Mouse (Mus musculus) lung, postnatal 10 days (tissue): ENCODE data around the gene Kcnk18.
A peak's percentile ranks its signal among the peaks of the same experiment; 100 is the strongest.

ENCODE experiments used
- DNase-seq: peaks from one replicate; pipeline ENCODE4 v3.0.0; 2021

The Kcnk18 gene

DNA sequence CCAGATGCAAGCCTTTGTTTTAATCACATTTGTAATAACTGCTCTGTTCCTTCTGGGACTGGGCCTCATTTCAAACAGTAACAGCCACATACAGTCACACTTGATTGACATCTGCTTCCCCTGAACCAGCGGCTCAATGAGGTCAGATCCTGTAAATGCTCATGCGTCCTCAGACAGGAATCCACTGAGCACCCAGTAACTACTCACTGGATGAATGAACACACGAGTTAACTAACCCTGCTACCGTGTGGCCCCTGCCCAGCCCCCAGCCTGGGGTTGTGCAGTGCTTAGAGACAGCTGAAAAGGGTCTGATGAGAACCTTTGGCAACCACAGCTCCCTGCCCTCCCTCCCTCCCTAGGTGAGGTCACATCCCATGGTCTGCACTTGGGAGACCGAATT is 13.8 kb downstream of the Kcnk18 start:
- DNase-seq = no peak

DNA sequence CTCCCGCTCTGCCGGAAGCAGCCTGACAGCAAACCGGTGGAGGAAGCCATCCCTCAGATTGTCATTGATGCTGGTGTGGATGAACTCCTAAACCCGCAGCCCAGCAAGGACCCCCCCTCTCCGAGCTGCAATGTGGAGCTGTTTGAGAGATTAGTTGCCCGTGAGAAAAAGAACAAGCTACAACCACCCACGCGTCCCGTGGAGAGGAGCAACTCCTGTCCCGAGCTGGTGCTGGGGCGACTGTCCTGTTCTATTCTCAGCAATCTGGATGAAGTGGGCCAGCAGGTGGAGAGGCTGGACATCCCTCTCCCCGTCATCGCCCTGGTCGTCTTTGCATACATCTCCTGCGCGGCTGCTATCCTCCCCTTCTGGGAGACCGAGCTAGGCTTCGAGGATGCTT is 16.0 kb downstream of the Kcnk18 start:
- no peak for DNase-seq

DNA sequence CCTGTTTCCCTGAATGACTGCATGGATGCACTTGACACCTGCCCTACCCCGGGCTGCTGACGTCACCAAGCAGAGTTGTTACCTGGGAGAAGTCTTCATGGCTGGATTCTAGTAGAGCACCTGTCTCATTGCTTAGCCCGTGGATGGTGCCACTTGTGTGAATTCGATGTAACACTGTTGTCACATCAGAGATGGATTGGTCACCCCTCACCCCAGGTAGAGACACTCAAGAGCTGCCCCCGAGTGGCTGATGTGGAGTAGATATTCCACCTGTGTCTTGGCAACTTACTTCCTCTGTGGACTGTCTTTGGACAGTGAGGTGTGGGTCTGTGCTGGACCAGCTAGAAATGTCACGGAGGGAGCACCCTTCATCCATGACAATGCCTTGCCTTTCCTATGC is 17.0 kb downstream of the Kcnk18 start:
- no peak for DNase-seq

DNA sequence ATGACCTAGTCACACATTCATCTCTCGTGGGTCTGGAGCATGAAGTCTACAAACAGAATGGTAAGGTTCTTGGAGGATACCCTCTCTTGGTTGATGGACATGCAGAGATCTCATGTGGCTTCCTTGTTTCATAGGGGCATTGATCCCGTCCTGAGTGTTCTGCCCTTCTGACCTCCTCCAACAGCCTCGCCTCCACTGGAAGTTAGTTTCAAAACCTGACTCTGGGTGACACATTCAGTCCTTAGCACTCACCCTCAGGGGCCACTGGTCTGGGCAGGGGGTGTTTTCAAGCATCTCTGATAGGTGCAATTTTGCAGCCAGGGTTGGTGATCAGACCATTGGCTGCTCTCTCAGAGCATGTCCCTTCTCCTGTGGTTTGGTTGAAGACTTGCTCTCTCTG is 19.6 kb downstream of the Kcnk18 start:
- no peak for DNase-seq

DNA sequence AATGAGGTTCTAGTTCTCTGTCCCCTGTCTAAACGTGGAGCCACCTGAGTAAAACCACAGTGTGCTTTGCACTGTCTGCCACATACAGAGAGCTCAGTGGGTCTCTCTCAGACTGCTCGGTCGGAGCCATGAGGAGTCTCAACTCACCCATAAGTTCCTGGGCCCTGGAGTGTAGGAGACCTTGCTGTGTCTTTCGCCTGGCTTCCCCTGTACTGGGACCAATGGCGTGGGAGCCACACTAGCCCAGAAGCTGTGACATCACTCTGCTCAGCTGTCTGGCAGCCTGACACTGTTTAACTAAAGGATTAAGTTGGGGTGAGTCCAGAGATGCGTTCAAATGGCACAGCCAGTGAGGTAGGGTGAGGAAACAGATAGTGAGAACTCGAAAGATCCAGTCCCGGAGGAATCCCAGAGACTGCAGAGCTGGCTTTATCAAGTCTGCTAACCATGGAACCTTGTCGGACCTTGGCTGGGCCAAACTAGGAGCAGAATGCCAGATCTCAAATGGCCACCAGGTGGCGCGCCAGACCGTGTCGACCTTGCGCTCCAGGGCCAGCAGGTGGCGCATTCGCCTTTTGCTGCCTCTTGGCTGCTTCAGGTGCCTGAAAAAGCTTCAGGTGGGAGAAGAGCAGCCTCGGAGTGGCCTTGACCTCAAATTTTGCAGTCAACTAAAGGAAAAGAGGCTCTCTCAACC is 20.3 kb downstream of the Kcnk18 start:
- peak; percentile 81 for DNase-seq

DNA sequence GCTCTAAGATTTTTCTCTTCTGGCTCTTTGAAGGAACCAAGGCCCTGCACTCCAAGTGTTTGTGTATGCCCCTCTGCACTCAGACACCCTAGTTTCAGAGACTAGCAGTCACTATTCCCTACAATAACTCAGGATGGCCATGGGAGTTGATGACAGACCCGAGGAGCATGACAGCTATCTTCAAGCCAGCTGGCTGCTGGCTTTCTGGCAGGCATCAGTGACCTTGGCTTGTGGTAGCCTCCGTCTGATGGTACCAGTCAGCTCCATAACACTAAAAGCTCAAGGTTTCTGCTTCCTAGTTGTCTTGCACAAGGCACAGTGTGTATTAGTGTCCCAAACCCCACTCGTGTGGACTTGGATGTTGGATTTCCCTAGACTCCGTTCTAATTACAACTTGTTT is 23.0 kb downstream of the Kcnk18 start:
- DNase-seq = no peak

DNA sequence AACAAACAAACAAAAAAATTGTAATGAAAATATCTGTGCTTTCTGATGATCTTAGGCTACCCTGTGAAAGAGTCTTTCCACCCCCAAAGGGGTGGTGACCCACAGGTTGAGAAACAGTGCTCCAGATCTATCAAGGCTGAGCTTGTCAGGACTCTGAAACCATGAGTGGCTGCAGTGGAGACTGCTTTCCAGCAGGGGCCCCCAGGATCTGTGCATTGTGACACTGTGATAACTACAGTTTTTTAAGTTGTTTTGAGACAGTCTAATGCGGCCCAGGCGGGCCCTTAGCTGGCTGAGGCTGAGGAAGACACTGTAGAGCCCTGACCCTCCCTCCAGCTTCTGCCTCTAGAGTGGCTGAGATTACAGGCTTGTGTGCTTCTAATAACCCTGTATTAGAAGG is 24.0 kb downstream of the Kcnk18 start:
- DNase-seq = no peak

DNA sequence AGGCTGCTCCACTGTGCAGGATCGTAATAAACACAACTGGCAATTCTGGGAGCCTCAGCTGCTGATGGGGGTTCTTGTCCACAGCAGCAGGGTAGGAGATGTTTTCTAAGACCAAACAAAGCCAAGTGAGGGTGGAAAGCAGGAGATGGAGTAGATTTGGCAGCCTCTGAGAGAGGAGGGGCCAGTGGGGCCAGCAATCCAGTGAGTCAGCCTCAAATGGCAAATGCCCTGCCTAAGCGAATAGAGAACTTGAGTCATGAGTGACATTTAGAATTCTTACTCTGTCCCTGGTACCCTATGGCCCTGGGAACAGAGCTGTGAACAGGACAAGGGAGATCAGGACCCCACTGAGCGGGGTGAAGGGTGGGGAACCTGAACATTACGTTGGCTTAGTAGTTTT is 29.1 kb downstream of the Kcnk18 start:
- no peak for DNase-seq

DNA sequence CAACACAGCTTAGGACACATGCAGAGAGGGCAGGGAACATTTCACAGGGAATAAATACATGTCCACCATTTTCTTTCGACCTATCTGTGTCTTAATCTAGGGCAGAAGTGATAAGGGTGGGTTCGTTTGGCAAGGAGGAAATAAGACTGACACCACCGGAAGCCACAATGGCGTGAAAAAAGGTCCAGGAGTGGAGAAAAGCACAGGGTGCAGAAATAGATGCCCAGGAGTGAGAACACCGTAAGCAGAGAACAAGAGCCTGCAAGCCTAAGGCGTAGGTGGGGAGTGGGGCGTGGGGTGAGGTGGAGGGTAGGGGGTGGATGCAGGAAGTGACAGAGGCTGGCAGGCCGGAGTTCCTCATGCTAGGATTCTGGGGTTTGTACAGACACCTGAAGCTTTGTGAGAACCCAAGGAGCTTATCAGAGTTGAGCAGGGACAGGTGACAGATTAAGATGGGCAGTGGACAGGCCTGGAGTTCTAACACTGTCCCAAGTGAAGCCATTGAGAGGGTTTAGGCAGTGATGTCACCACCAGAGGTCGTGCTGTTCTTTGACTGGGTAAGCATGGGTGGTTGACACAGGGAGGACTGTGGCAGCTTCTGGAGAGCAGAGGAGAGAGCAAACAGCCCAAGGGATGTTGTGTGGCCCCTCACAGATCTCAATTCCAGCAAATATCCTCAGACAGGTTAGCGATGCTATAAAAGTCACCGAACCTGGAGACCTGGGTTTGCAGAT is 29.7 kb downstream of the Kcnk18 start:
- DNase-seq = no peak

DNA sequence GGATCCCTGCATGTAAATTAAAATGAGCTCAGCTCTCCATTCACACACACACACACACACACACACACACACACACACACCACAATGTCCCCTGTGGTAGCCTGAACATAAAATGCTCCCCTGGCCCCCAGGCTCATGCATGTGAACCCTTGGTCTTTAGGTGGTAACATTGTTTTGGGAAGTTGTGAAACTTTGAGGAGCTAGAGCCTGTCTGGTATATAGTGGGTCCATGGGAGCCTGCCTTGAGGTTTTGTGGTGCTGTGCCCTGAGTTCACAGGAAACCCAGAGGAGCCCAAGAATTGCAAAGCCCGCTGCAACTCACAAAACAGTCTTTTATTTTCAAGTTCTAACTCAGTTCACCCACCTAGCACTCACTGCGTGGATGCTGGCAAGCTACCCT is 33.6 kb downstream of the Kcnk18 start:
- no peak for DNase-seq

DNA sequence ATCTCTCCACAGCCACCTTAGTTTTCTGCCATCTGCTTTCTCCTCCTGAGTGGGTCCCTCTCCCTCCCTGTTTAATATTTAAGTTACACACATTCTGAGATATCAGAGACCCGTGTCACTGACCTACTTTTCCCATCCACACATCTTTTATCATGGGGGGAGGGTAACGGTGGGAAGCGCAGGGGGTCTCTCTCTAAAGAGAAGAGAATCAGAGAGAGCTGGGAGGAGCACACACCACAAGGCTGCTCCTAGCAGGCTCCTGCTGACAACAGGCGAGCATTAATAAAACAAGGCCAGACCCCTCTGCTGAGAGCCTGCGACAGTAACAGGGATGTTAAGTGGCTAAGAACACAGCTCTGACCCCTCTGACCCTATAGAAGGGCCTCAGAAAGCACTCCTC is 40.6 kb downstream of the Kcnk18 start:
- no peak for DNase-seq

DNA sequence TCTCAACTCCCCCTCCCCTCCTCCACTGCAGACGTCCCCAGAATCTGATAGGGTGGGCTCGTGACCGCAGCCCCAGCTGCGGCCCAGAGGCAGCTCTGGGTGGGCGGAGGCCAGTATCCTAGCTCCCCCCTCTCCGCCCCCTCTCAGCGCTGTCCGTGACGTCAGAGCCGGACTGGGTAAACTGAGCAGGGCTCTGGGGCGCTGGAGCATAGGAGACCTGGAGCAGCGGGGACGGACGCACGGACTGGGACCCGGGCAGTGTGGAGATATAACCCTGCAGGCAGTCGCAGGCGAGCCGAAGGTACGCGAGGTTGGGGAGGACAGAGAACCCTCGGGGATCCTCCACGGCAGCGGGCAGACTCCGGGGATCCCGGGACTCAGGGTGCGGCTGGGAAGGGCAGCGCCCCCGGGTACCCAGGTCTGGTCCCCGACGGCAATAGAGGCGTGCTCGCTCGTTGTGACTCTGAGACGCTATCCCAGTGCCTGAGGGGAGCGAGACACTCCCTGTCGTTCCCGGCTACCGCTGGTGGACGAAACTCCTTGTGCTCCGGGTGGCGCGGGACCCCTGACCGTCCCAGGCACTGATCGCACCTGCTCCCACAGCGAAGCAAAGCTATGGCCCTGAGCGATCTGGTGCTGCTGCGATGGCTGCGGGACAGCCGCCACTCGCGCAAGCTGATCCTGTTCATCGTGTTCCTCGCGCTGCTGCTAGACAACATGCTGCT is 41.9 kb downstream of the Kcnk18 start, which contains the start of gene Slc18a2:
Gene Slc18a2, plus strand, starts transcription at position 179 of the 725 bp plus-strand sequence.
- peak; percentile 11 for DNase-seq

DNA sequence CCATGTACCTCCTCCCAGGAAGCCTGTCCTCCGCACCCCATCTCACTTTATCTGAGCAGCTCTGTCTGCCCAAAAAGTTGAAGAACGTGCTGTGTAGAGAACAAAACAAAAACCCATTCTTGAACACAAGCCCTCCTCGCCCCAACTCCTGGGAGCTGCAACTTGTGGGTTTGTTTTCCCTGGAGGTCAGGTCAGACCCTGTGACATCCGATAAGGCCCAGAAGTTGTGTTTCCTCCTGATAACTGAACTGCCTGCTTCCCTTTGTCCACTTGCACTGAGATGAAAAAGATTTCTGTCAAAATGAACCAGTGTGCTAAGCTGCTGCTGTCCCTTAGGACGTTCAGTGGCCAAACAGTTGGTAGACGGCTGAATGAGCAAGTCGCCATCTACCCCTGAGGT is 42.6 kb downstream of the Kcnk18 start:
- no peak for DNase-seq

DNA sequence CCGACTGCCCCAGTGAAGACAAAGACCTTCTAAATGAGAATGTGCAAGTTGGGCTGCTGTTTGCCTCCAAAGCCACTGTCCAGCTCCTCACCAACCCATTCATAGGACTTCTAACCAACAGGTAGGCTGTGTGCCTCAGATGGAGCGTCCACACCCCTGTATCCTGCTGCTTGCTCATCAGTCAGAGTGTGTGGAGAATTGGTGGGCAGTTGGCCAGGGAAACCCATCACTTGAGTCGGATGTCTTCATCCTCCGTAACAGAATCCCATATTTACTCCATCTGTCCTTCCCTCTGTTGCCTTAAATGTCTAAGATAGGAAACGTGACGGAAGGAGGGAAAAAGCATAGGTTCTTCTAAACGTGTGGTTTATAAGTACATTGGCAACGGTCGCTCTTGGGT is 44.2 kb downstream of the Kcnk18 start:
- DNase-seq = no peak

DNA sequence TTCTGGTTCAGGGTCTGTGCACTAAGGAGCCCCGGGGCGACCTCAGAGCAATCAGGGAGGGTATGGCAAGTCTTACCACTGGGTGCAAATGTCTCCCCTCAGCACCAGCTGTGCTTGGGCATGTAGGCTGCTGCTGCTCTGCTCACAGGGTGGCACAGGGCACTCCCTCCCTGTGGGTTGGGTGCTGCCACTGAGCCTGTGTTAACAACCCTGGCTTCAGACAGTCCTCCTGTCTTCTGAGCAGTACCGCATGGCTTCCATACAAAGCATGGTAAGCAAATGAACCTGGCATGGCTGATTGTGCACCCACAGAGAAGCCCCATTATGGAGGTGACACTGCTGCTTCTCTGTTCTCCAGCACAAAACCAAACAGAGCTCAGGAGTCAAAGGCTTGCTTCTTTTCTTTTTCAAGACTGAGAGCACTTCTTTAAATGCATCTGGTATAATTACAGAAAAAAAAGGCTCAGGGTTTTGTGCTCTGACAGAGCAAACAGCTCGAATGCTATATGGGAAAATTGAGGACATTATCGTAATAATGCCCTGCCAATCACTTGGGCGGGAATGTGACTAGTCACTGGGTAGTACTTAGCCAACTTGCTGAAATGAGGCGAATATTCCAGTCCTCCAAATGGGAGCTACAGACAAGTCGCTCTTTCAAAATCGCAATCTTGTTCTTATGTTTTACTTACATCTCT is 46.0 kb downstream of the Kcnk18 start:
- DNase-seq = no peak

DNA sequence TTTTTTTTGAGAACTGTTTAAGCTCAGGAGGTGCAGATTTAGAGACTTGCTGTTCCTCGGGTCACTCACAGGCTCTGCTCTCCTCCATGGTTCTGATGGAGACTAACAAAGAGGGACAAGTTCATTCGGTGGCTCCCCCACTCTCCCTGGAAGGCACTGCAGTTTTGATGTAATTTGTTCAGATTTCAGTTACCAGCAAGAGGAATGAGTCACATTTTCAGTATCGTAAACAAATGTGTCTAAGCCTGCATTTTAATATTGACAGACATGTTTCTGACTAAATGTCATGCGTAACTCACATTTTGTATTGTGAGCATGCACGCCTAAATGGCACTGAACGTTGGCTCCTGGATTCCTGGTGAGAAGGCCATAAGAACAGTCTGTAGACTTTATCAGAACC is 46.9 kb downstream of the Kcnk18 start:
- no peak for DNase-seq

DNA sequence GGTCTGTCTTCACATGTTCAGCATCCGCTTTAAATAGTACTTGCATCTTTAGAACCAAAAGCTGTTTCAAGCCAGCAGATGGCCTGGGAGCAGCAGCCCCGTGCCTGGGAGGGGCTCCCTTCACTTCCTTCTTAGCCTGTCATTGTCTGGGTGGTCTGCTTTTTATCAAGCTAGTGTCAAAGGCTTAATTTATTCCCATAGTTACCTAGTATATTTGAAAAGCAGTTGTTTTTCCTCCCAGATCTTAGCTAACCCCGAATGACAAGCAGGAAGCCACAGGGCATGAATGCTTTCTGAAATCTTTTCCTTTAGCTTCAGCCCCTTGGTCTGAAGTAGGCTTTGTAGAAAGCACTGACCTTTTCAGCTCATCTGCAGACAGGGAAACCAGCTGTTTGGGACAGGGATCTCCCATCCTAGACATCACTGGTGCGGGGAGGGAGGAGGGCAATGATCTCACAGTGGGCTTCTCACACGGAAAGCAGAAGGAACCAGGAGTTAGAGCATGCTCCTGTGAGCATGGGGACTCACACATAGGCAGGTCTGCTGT is 48.5 kb downstream of the Kcnk18 start:
- DNase-seq = no peak

DNA sequence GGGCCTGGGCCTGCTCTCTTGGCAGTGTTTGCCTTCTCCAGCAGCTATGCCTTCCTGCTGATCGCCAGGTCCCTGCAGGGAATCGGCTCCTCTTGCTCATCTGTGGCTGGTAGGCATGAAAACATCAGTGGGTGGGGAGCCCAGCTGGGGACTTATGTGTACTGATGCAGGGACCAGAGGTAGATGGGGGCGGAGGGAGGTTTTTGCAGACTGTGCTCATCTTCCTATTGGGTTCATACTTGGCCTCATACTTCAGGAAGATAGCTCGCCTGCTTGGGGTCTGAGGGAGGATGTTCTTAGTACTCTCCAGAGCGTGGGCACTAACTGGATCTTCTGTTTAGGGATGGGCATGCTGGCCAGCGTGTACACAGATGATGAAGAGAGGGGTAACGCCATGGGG is 54.2 kb downstream of the Kcnk18 start:
- no peak for DNase-seq

DNA sequence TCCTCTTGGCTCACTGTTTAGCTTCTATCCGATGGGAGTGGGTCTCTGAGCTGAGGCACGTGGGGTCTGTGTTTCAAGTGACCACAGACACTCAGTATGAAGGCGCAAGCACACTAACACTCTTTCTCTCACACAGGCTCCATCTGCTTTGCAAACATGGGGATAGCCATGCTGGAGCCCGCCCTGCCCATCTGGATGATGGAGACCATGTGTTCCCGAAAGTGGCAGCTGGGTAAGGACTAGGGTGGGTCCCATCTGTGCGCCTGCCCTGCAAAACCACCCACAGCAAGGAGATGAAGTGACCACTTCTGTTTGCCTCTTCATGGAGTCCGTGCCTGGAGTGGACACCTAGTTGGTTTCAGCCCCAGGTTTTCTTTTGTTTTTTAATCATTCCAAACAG is 57.3 kb downstream of the Kcnk18 start:
- DNase-seq = no peak

DNA sequence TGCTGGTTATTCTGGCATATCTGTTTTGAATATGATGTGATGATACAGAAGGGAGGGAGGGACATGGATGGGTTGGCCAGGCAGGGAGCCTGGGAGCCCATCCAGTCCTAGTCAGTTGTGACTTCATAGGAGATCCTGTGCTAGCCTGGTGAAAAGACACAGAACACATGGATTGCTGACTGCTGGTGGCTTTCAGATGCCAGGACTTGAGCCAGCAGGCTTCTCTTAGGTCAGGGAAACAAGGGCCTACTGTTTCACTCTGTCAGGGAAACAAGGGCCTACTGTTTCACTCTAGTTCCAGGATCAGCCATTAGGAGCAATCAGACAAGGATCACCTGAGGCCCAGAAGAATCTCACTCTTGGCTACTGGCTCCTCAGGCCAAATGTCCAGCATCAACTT is 61.8 kb downstream of the Kcnk18 start:
- no peak for DNase-seq

DNA sequence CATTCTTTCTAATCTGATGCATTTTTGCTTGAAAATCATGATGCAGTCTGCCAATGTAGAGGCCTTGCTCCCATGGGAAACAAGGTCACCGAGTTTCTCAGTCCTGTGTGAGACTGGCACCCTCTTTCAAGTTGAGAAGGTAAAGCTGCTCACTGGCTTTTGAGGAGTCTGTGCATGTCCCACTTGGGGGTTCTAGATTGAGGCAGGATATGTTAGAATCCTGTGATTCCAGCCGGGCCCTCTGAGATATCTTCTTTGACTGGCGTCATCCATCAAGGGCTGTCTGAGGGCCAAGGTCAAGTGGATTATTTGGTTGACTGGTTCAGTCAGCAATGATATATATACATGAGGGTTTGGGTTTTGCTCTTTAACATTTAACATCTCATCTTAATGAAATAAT is 63.0 kb downstream of the Kcnk18 start:
- no peak for DNase-seq
